Mouse (Mus musculus): ENCODE results near the gene Plcxd3. TPM values are rescaled to one million over a fixed set of nuclear protein-coding genes. Genes with fewer than 3 reads are reported as not detected.

Gene Plcxd3
- polyA plus RNA-seq (2016; fragmentation: Nextera tagmentation; extraction: Ambion mirVana): 3.8 and 4.1 TPM in 2 replicates

GRCm38 (mm10) chr15:4375423-4376220, at the start of gene Plcxd3:
TSS of gene Plcxd3 (plus strand) at chr15:4375491.
- H3K4me3 ChIP-seq (replicated peaks): peak within 1 kb of the TSS; percentile 50
- ATAC-seq (ENCODE audit: insufficient number of reproducible peaks, insufficient read depth, low FRiP score, low TSS enrichment, low read depth): peak; percentile 86
- H3K27ac ChIP-seq: no peak within 1 kb of the TSS
- H3K36me3 ChIP-seq: no peaks in the 10 kb centered on the region
- no peaks in the 10 kb centered on the region for H3K9me3 ChIP-seq
- H3K4me1 ChIP-seq (replicated peaks): peaks cover 6% of the 10 kb centered on the region; the same call in 1 of the 2 replicates
- H3K27me3 ChIP-seq: peaks cover 18% of the 10 kb centered on the region
- peak within 1 kb of the TSS; percentile 45 for H3K9ac ChIP-seq (replicated peaks)
- peak within 1 kb of the TSS; percentile 94 for H3K4me2 ChIP-seq
- WGBS: 2% methylated on average over 33 of the region's 33 CpGs

GRCm38 (mm10) chr15:4331867-4332266, 43.4 kb upstream of the Plcxd3 start:
- H3K36me3 ChIP-seq: no peaks in the 10 kb centered on the region
- H3K9ac ChIP-seq (replicated peaks): no peak overlapping the region
- ATAC-seq (ENCODE audit: insufficient number of reproducible peaks, insufficient read depth, low FRiP score, low TSS enrichment, low read depth): no peak
- H3K4me3 ChIP-seq (replicated peaks): no peak overlapping the region
- 82% methylated on average over 4 of the region's 4 CpGs for WGBS
- H3K27me3 ChIP-seq: no peaks in the 10 kb centered on the region
- no peak overlapping the region for H3K4me2 ChIP-seq
- H3K27ac ChIP-seq: no peak overlapping the region
- no peaks in the 10 kb centered on the region for H3K4me1 ChIP-seq (replicated peaks)
- H3K9me3 ChIP-seq: no peaks in the 10 kb centered on the region

GRCm38 (mm10) chr15:4341620-4342019, 33.7 kb upstream of the Plcxd3 start:
- Histone ChIP-seq H3K4me1 (replicated peaks) (no peaks in the 10 kb centered on the region), H3K27me3 (no peaks in the 10 kb centered on the region), H3K4me2 (no peak overlapping the region), H3K9ac (replicated peaks) (no peak overlapping the region), H3K27ac (no peak overlapping the region), H3K4me3 (replicated peaks) (no peak overlapping the region), H3K9me3 (no peaks in the 10 kb centered on the region), H3K36me3 (no peaks in the 10 kb centered on the region)
- WGBS: 25% methylated on average over 4 of the region's 4 CpGs
- no peak for ATAC-seq (ENCODE audit: insufficient number of reproducible peaks, insufficient read depth, low FRiP score, low TSS enrichment, low read depth)

- no peak for ATAC-seq (ENCODE audit: insufficient number of reproducible peaks, insufficient read depth, low FRiP score, low TSS enrichment, low read depth)
- no peaks in the 10 kb centered on the region for H3K4me1 ChIP-seq (replicated peaks)
- no peaks in the 10 kb centered on the region for H3K9me3 ChIP-seq
- H3K27ac ChIP-seq: no peak overlapping the region
- no peak overlapping the region for H3K4me3 ChIP-seq (replicated peaks)
- WGBS: 36% methylated on average over 7 of the region's 7 CpGs
- H3K9ac ChIP-seq (replicated peaks): no peak overlapping the region
- H3K4me2 ChIP-seq: no peak overlapping the region
- H3K27me3 ChIP-seq: no peaks in the 10 kb centered on the region
- H3K36me3 ChIP-seq: no peaks in the 10 kb centered on the region
Observed at GRCm38 (mm10) chr15:4348816-4349553, 26.3 kb upstream of the Plcxd3 start.

GRCm38 (mm10) chr15:4356397-4356796, 18.9 kb upstream of the Plcxd3 start:
- H3K27ac ChIP-seq: no peak overlapping the region
- no peak overlapping the region for H3K4me2 ChIP-seq
- H3K4me1 ChIP-seq (replicated peaks): no peaks in the 10 kb centered on the region
- ATAC-seq (ENCODE audit: insufficient number of reproducible peaks, insufficient read depth, low FRiP score, low TSS enrichment, low read depth): no peak
- H3K9ac ChIP-seq (replicated peaks): no peak overlapping the region
- peaks cover 5% of the 10 kb centered on the region; the same call in 1 of the 2 replicates for H3K9me3 ChIP-seq
- no peaks in the 10 kb centered on the region for H3K27me3 ChIP-seq
- WGBS: 66% methylated on average over 11 of the region's 11 CpGs
- no peak overlapping the region for H3K4me3 ChIP-seq (replicated peaks)
- H3K36me3 ChIP-seq: no peaks in the 10 kb centered on the region

GRCm38 (mm10) chr15:4357706-4358105, 17.6 kb upstream of the Plcxd3 start:
- Histone ChIP-seq H3K4me1 (replicated peaks) (no peaks in the 10 kb centered on the region), H3K36me3 (no peaks in the 10 kb centered on the region), H3K27ac (no peak overlapping the region), H3K4me2 (no peak overlapping the region), H3K9me3 (peaks cover 5% of the 10 kb centered on the region; the same call in 1 of the 2 replicates), H3K27me3 (no peaks in the 10 kb centered on the region), H3K9ac (replicated peaks) (no peak overlapping the region), H3K4me3 (replicated peaks) (no peak overlapping the region)
- no peak for ATAC-seq (ENCODE audit: insufficient number of reproducible peaks, insufficient read depth, low FRiP score, low TSS enrichment, low read depth)
- WGBS: 84% methylated on average over 4 of the region's 4 CpGs

GRCm38 (mm10) chr15:4367801-4368200, 7.5 kb upstream of the Plcxd3 start:
- no peak for ATAC-seq (ENCODE audit: insufficient number of reproducible peaks, insufficient read depth, low FRiP score, low TSS enrichment, low read depth)
- H3K27ac ChIP-seq: no peak overlapping the region
- H3K27me3 ChIP-seq: no peaks in the 10 kb centered on the region; the same call in 1 of the 2 replicates
- no peaks in the 10 kb centered on the region for H3K4me1 ChIP-seq (replicated peaks)
- H3K9me3 ChIP-seq: no peaks in the 10 kb centered on the region
- H3K9ac ChIP-seq (replicated peaks): no peak overlapping the region
- WGBS: 64% methylated on average over 2 of the region's 2 CpGs
- no peak overlapping the region for H3K4me3 ChIP-seq (replicated peaks)
- H3K4me2 ChIP-seq: no peak overlapping the region
- H3K36me3 ChIP-seq: no peaks in the 10 kb centered on the region

GRCm38 (mm10) chr15:4374453-4374990, 769 bp upstream of the Plcxd3 start:
- no peak overlapping the region for H3K27ac ChIP-seq
- no peak overlapping the region for H3K9ac ChIP-seq (replicated peaks)
- H3K9me3 ChIP-seq: no peaks in the 10 kb centered on the region
- peaks cover 18% of the 10 kb centered on the region for H3K27me3 ChIP-seq
- H3K4me1 ChIP-seq (replicated peaks): peaks cover 6% of the 10 kb centered on the region; the same call in 1 of the 2 replicates
- no peaks in the 10 kb centered on the region for H3K36me3 ChIP-seq
- no peak for ATAC-seq (ENCODE audit: insufficient number of reproducible peaks, insufficient read depth, low FRiP score, low TSS enrichment, low read depth)
- peak overlapping the region; percentile 94 for H3K4me2 ChIP-seq
- H3K4me3 ChIP-seq (replicated peaks): no peak overlapping the region
- WGBS: 54% methylated on average over 6 of the region's 6 CpGs

GRCm38 (mm10) chr15:4375031-4375422, 264 bp upstream of the Plcxd3 start:
- Histone ChIP-seq H3K27me3 (peaks cover 18% of the 10 kb centered on the region), H3K36me3 (no peaks in the 10 kb centered on the region), H3K9me3 (no peaks in the 10 kb centered on the region), H3K4me2 (peak overlapping the region; percentile 94), H3K4me3 (replicated peaks) (peak overlapping the region; percentile 50), H3K9ac (replicated peaks) (peak overlapping the region; percentile 45), H3K4me1 (replicated peaks) (peaks cover 6% of the 10 kb centered on the region; the same call in 1 of the 2 replicates), H3K27ac (no peak overlapping the region)
- 28% methylated on average over 6 of the region's 6 CpGs for WGBS
- no peak for ATAC-seq (ENCODE audit: insufficient number of reproducible peaks, insufficient read depth, low FRiP score, low TSS enrichment, low read depth)

GRCm38 (mm10) chr15:4376221-4376631, 935 bp downstream of the Plcxd3 start:
- Histone ChIP-seq H3K9me3 (no peaks in the 10 kb centered on the region), H3K4me3 (replicated peaks) (peak overlapping the region; percentile 50), H3K9ac (replicated peaks) (no peak overlapping the region), H3K4me1 (replicated peaks) (peaks cover 6% of the 10 kb centered on the region; the same call in 1 of the 2 replicates), H3K27me3 (peaks cover 18% of the 10 kb centered on the region), H3K4me2 (peak overlapping the region; percentile 94), H3K27ac (no peak overlapping the region), H3K36me3 (no peaks in the 10 kb centered on the region)
- WGBS: 16% methylated on average over 8 of the region's 8 CpGs
- no peak for ATAC-seq (ENCODE audit: insufficient number of reproducible peaks, insufficient read depth, low FRiP score, low TSS enrichment, low read depth)

GRCm38 (mm10) chr15:4378766-4379165, 3.5 kb downstream of the Plcxd3 start:
- Histone ChIP-seq H3K9me3 (no peaks in the 10 kb centered on the region), H3K27me3 (peaks cover 18% of the 10 kb centered on the region), H3K27ac (no peak overlapping the region), H3K4me1 (replicated peaks) (peaks cover 6% of the 10 kb centered on the region; the same call in 1 of the 2 replicates), H3K4me3 (replicated peaks) (no peak overlapping the region), H3K36me3 (no peaks in the 10 kb centered on the region), H3K9ac (replicated peaks) (no peak overlapping the region), H3K4me2 (no peak overlapping the region)
- WGBS: 51% methylated on average over 5 of the region's 5 CpGs
- ATAC-seq (ENCODE audit: insufficient number of reproducible peaks, insufficient read depth, low FRiP score, low TSS enrichment, low read depth): no peak
